Mouse (Mus musculus) heart, adult 2 months (tissue): ENCODE measurements at regions not wholly inside any gene's neighbourhood (a gene's known extent, or its start where the extent isn't known, plus 50 kb on each side); places are given as distances from the start of the nearest gene placed in this dataset.
A peak's percentile ranks its signal among the peaks of the same experiment; 100 is the strongest.

Experiments used
- DNase-seq, 2 experiments: peaks; one replicate each; pipeline ENCODE4 v3.0.0; 2021
- H3K27ac ChIP-seq: fragments of 200-600 bp; 2 replicates; pipeline ENCODE4 v1.8.1; 2022
- H3K27me3 ChIP-seq: fragments of 200-500 bp; 2 replicates; pipeline ENCODE4 v1.6.1; 2012; ENCODE audit warnings: mild to moderate bottlenecking, low read length, inconsistent platforms, mixed read lengths; ENCODE audit not compliant: control insufficient read depth, insufficient read depth
- H3K36me3 ChIP-seq: fragments of 200-500 bp; 2 replicates; pipeline ENCODE4 v1.6.1; 2012; ENCODE audit warnings: low read length, inconsistent platforms; ENCODE audit not compliant: control insufficient read depth, insufficient read depth
- H3K4me1 ChIP-seq: fragments of 200-500 bp; 2 replicates; pipeline ENCODE4 v1.6.1; 2011; ENCODE audit warnings: low read length; ENCODE audit not compliant: control insufficient read depth, insufficient read depth
- H3K4me3 ChIP-seq: fragments of 200-600 bp; 2 replicates; pipeline ENCODE4 v1.8.1; 2022
- H3K79me2 ChIP-seq: fragments of 200-500 bp; replicated peaks from 2 replicates; pipeline ENCODE4 v1.6.1; 2012; ENCODE audit warnings: mild to moderate bottlenecking, inconsistent platforms, low read length, moderate library complexity, mixed read lengths; ENCODE audit not compliant: control insufficient read depth, insufficient read depth
- H3K9ac ChIP-seq: fragments of 200-500 bp; 2 replicates; pipeline ENCODE4 v1.6.1; 2012; ENCODE audit warnings: low read depth, mild to moderate bottlenecking, control low read depth, inconsistent platforms, low read length, mixed read lengths
- CTCF ChIP-seq: fragments of 200-600 bp; IDR thresholded peaks from 2 replicates; pipeline ENCODE4 v1.8.1; 2022; ENCODE audit warnings: antibody characterized with exemption, mild to moderate bottlenecking, moderate library complexity
- EP300 ChIP-seq: fragments of 200-500 bp; IDR thresholded peaks from 2 replicates; pipeline ENCODE4 v1.6.1; 2011; ENCODE audit warnings: low read depth, low read length, control low read depth; ENCODE audit not compliant: insufficient read depth
- POLR2A ChIP-seq: fragments of 200-500 bp; IDR thresholded peaks from 2 replicates; pipeline ENCODE4 v1.6.1; 2011; ENCODE audit warnings: mild to moderate bottlenecking, low read depth, low read length, control low read depth; ENCODE audit not compliant: insufficient read depth
- whole genome bisulfite sequencing: fragments of 180-500 bp; shearing (Covaris S2); methylation state at CpG from one replicate; pipeline ENCODE4 v1.1.7; 2018; 5-methylcytosine and 5-hydroxymethylcytosine counted together
- intact Hi-C: fragments of 180-260 bp; cut with DNase I; formaldehyde crosslinking; loops from one replicate; pipeline ENCODE4 v1.15.1; 2025

DNA sequence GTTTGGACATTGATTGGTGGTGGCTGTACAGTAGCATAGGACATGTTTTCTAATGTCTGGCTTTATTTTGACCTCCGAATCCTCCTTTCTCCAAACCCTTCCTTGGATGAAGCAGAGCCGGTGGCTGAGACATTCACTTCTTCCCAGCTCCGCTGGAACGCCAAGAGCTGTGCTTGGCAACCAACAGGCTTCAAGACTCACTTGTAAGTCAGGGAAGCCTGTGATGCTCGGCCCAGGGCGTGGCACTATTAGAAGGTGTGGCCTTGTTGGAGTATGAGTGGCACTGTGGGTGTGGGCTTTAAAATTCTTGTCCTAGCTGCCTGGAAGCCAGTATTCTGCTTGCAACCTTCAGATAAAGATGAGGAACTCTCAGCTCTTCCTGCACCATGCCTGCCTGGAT is 132.0 kb upstream of the Clint1 start:
- Histone ChIP-seq H3K4me3 (no peak overlapping the region), H3K36me3 (no peaks in the 10 kb centered on the region), H3K9ac (no peak overlapping the region), H3K79me2 (no peaks in the 10 kb centered on the region), H3K27me3 (no peaks in the 10 kb centered on the region), H3K27ac (no peak overlapping the region), H3K4me1 (no peaks in the 10 kb centered on the region)
- 82% methylated on average over 6 of the region's 6 CpGs for WGBS
- intact Hi-C loops: no loop called here
- no peak for DNase-seq
- TF ChIP-seq CTCF (no peak), EP300 (no peak), POLR2A (no peak)

DNA sequence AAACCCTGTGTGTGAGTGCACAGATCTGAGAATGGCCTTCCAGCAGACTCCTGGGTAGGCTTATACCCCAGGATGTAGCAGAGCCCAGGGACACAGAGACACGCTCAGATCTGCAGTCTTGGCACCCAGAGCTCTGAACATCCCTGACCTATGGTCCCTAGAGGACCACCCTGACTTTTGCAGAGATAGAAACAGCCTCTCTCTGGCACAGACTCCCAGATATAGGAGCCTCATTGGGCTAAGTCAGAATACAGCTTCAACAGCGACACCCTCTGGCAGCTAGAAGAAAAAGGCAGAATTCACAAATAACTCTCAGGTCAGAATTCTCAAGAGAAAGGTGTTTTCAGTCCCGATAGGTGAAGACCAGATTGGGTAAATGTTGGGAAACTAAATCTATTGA is 115.3 kb upstream of the Clint1 start:
- Histone ChIP-seq H3K27ac (no peak overlapping the region), H3K79me2 (no peaks in the 10 kb centered on the region), H3K4me1 (no peaks in the 10 kb centered on the region), H3K9ac (no peak overlapping the region), H3K27me3 (no peaks in the 10 kb centered on the region), H3K4me3 (no peak overlapping the region), H3K36me3 (no peaks in the 10 kb centered on the region)
- intact Hi-C loops: loop anchor here (10.0 kb wide), 1 partner anchor 1152 kb away; no protein-coding TSS in a partner anchor
- DNase-seq: no peak
- TF ChIP-seq CTCF: peak; percentile 65
- no peak for TF ChIP-seq POLR2A
- no peak for TF ChIP-seq EP300
- WGBS: 35% methylated on average over 3 of the region's 3 CpGs

DNA sequence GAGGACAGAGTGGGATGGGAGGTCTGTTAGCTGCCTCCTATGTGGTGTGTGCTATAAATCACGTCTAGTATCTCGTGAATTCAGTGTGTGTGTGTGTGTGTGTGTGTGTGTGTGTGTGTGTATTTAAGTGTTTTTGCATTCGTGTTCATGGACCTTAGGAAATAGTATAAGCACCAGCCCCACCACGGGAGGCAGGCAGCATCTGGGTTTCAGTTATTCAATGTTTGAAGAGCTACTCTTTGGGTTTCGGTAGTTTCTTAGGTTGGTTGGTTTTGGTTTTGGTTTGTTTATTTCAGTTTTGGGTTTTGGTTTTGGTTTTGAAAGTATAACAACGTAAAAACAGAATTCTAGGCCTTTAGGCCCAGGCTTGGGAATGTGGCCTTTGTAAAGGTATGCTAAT is 113.5 kb upstream of the Clint1 start:
- Histone ChIP-seq H3K27me3 (no peaks in the 10 kb centered on the region), H3K36me3 (no peaks in the 10 kb centered on the region), H3K4me3 (no peak overlapping the region), H3K4me1 (no peaks in the 10 kb centered on the region), H3K79me2 (no peaks in the 10 kb centered on the region), H3K9ac (no peak overlapping the region), H3K27ac (no peak overlapping the region)
- DNase-seq: no peak
- TF ChIP-seq POLR2A (no peak), EP300 (no peak), CTCF (no peak)
- WGBS: 78% methylated on average over 6 of the region's 6 CpGs
- intact Hi-C loops: loop anchor here (10.0 kb wide), 1 partner anchor 1154 kb away; no protein-coding TSS in a partner anchor

DNA sequence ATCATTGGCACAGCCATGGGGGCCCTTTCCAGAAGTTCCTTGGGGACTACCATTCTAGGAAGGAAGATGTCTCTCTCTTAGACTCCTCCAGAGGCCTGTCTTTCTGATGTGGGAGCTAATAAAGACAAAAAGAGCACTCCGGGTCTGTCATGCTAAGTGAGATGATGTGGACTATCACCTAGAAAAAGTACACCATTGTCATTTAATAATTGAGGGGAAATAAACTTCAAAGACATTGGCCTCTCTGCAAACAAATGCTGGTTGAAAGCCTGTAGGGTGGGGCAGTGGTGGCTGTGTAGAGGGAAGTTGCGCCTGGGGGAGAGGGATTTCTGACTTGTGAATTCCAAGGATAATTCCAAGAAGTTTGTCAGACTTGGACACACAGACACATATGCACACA is 105.9 kb upstream of the Clint1 start:
- H3K27me3 ChIP-seq: no peaks in the 10 kb centered on the region
- H3K9ac ChIP-seq: no peak overlapping the region
- H3K36me3 ChIP-seq: no peaks in the 10 kb centered on the region
- intact Hi-C loops: no loop called here
- H3K4me1 ChIP-seq: no peaks in the 10 kb centered on the region
- WGBS: 74% methylated on average over 2 of the region's 2 CpGs
- H3K4me3 ChIP-seq: no peak overlapping the region
- H3K27ac ChIP-seq: no peak overlapping the region
- no peaks in the 10 kb centered on the region for H3K79me2 ChIP-seq
- no peak for DNase-seq
- TF ChIP-seq POLR2A (no peak), EP300 (no peak), CTCF (no peak)

DNA sequence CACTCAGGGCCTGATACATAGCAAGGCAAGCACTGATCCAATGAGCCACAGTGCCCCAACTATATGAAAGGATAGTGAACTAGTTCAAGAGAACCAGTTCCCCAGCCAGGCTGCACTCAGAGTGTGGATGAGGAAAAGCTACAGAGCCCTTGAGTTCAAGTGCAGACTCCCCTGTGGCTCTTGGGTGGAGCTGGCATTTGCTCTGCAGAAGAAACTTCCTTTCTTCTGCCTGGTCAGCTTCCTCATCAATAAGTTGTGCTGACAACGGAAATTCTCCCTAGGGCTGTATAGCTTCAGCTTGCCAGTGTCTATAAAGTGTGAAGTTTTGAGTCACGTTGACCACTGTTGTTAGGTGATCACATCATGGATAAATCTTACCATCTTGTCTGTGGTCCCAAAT is 101.6 kb upstream of the Clint1 start:
- H3K4me3 ChIP-seq: no peak overlapping the region
- H3K27ac ChIP-seq: no peak overlapping the region
- H3K9ac ChIP-seq: no peak overlapping the region
- no peaks in the 10 kb centered on the region for H3K79me2 ChIP-seq
- WGBS: 52% methylated on average over 2 of the region's 2 CpGs
- intact Hi-C loops: loop anchor here (10.0 kb wide), 1 partner anchor 135 kb away; no protein-coding TSS in a partner anchor
- DNase-seq: no peak
- H3K4me1 ChIP-seq: no peaks in the 10 kb centered on the region; the same call in 1 of the 2 replicates
- TF ChIP-seq CTCF (no peak), POLR2A (no peak), EP300 (no peak)
- H3K36me3 ChIP-seq: no peaks in the 10 kb centered on the region
- H3K27me3 ChIP-seq: no peaks in the 10 kb centered on the region

DNA sequence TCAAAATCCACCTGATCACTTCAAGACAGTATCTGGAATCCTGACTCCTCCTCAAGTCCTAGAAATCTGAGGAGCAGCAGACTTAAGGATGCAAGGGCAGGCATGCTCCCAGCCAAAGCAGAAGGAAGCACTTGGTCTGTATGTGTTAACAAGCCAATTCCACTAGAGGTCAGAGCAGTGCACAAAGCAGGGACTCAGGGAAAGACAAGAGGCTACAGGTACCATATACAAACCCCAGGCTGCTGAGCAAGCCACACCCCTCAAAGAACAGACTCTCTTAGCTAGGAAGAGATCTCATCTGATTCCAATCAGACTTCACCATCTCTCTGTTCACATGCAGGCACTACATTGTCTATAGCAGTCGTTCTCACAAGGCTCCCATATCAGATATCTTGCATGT is 99.6 kb upstream of the Clint1 start:
- Histone ChIP-seq H3K4me3 (no peak overlapping the region), H3K27ac (no peak overlapping the region), H3K9ac (no peak overlapping the region), H3K36me3 (no peaks in the 10 kb centered on the region), H3K79me2 (no peaks in the 10 kb centered on the region), H3K4me1 (no peaks in the 10 kb centered on the region; the same call in 1 of the 2 replicates), H3K27me3 (no peaks in the 10 kb centered on the region)
- TF ChIP-seq EP300 (no peak), CTCF (peak; percentile 78)
- intact Hi-C loops: loop anchor here (10.0 kb wide), 1 partner anchor 133 kb away; no protein-coding TSS in a partner anchor
- peak; percentile 25 to 26 for DNase-seq
- 58% methylated on average over 1 of the region's 1 CpGs for WGBS
